Mouse (Mus musculus) naive thymus-derived CD4-positive, alpha-beta T cell, adult 2 months (primary cell): ENCODE results near the gene Skp2.

ENCODE experiments used
- DNase-seq: peaks from one replicate; pipeline ENCODE4 v3.0.0-alpha.2; 2011; ENCODE audit warnings: low read depth

Skp2 gene

GRCm38 (mm10) chr15:9113556-9113955 is 41.7 kb downstream of the Skp2 start:
- DNase-seq = no peak

- DNase-seq = no peak
Measured at GRCm38 (mm10) chr15:9111648-9112047, 43.6 kb downstream of the Skp2 start.

- DNase-seq = no peak
Measured at GRCm38 (mm10) chr15:9110526-9111347, 44.5 kb downstream of the Skp2 start.

GRCm38 (mm10) chr15:9106303-9107074 is 48.7 kb downstream of the Skp2 start:
- DNase-seq = no peak

GRCm38 (mm10) chr15:9100446-9101077 is 54.7 kb downstream of the Skp2 start:
- DNase-seq = no peak

GRCm38 (mm10) chr15:9096865-9097264 is 58.4 kb downstream of the Skp2 start:
- DNase-seq = no peak

- no peak for DNase-seq
Measured at GRCm38 (mm10) chr15:9094366-9094750, 60.9 kb downstream of the Skp2 start.

GRCm38 (mm10) chr15:9093598-9094365 is 61.4 kb downstream of the Skp2 start:
- DNase-seq = no peak

GRCm38 (mm10) chr15:9090662-9091061 is 64.6 kb downstream of the Skp2 start:
- no peak for DNase-seq

GRCm38 (mm10) chr15:9089136-9089720 is 66.0 kb downstream of the Skp2 start:
- no peak for DNase-seq

GRCm38 (mm10) chr15:9088683-9089072 is 66.5 kb downstream of the Skp2 start:
- no peak for DNase-seq

- DNase-seq = no peak
Measured at GRCm38 (mm10) chr15:9087895-9088682, 67.1 kb downstream of the Skp2 start.

GRCm38 (mm10) chr15:9087421-9087820 is 67.8 kb downstream of the Skp2 start:
- no peak for DNase-seq

GRCm38 (mm10) chr15:9086813-9087212 is 68.4 kb downstream of the Skp2 start:
- no peak for DNase-seq

- no peak for DNase-seq
Measured at GRCm38 (mm10) chr15:9082753-9083152, 72.5 kb downstream of the Skp2 start.

- no peak for DNase-seq
Measured at GRCm38 (mm10) chr15:9081294-9081693, 73.9 kb downstream of the Skp2 start.

GRCm38 (mm10) chr15:9080206-9080605 is 75.0 kb downstream of the Skp2 start:
- no peak for DNase-seq

- no peak for DNase-seq
Measured at GRCm38 (mm10) chr15:9079626-9080025, 75.6 kb downstream of the Skp2 start.

- no peak for DNase-seq
Measured at GRCm38 (mm10) chr15:9078481-9079300, 76.5 kb downstream of the Skp2 start.

GRCm38 (mm10) chr15:9075608-9076200 is 79.5 kb downstream of the Skp2 start:
- no peak for DNase-seq
